Comparison of ENCODE assay signal across 13 mouse cellular contexts in genomic region chr1:74047311-74047710, GRCm38 (mm10).
DNase-seq lines count a peak whose midpoint lies in the region; ATAC-seq and TF ChIP-seq lines count a peak whose summit lies in the region.
"Had no signal": no experiment of that assay in that cellular context is flagged by ENCODE, and none has a peak within 500 bp of the region (broad histone marks: within the 10 kb centered on the region; RNA-seq: fewer than 3 reads in every experiment).

No protein-coding gene starts in this region.

- H3K4me3 ChIP-seq in intestine, embryonic 16.5 days (ENCODE audit: low read length), result no peak overlapping the region
- no peak overlapping the region for H3K4me3 ChIP-seq in intestine, embryonic 15.5 days (replicated peaks)
- no peak overlapping the region for H3K4me3 ChIP-seq in heart, embryonic 16.5 days (ENCODE audit: low read length)
- H3K4me3 ChIP-seq in stomach, postnatal 0 days (ENCODE audit: low read depth, low read length), result no peak overlapping the region
- H3K4me3 ChIP-seq: megakaryocyte, embryonic 14.5 days; stomach, embryonic 15.5 days had no signal

- intact Hi-C loops in gastrocnemius, postnatal 36 days (cut with DNase I), result no loop called here

- no peak overlapping the region for H3K9ac ChIP-seq in intestine, embryonic 16.5 days (ENCODE audit: low read depth, low read length)
- no peak overlapping the region for H3K9ac ChIP-seq in intestine, embryonic 15.5 days
- no peak overlapping the region for H3K9ac ChIP-seq in heart, embryonic 16.5 days (ENCODE audit: low read length)
- H3K9ac ChIP-seq in stomach, postnatal 0 days (ENCODE audit: low read length), result 0 out of 2 replicates have a peak overlapping the region, but pooled peaks have one; percentile 9
- H3K9ac ChIP-seq: stomach, embryonic 15.5 days had no signal

- ATAC-seq in intestine, embryonic 16.5 days, result no peak
- ATAC-seq in intestine, embryonic 15.5 days, result no peak
- no peak for ATAC-seq in heart, embryonic 16.5 days (replicated peaks; ENCODE audit: extremely low read depth, insufficient read depth, low FRiP score)
- no peak for ATAC-seq in stomach, postnatal 0 days (ENCODE audit: low FRiP score, low TSS enrichment)
- ATAC-seq: forebrain, embryonic 14.5 days; hindbrain, postnatal 0 days had no signal

- DNase-seq in kidney, postnatal 14 days, result peak; percentile 94
- no peak for DNase-seq in stomach, postnatal 0 days (ENCODE audit: low spot score)
- DNase-seq in embryo, embryonic 10.5 days (ENCODE audit: low spot score), result no peak
- DNase-seq in gastrocnemius, postnatal 36 days, result no peak
- DNase-seq: adrenal gland, postnatal 25 days; cerebellum, adult 8-10 months had no signal

- no peaks in the 10 kb centered on the region for H3K9me3 ChIP-seq in intestine, embryonic 16.5 days (ENCODE audit: control insufficient read depth, low read length)
- H3K9me3 ChIP-seq in intestine, embryonic 15.5 days, result no peaks in the 10 kb centered on the region
- H3K9me3 ChIP-seq in heart, embryonic 16.5 days (replicated peaks; ENCODE audit: control insufficient read depth, low read length), result no peaks in the 10 kb centered on the region
- no peaks in the 10 kb centered on the region for H3K9me3 ChIP-seq in stomach, postnatal 0 days (ENCODE audit: control insufficient read depth, low read length)
- H3K9me3 ChIP-seq: megakaryocyte, embryonic 14.5 days; stomach, embryonic 15.5 days had no signal

- peaks cover 25% of the 10 kb centered on the region for H3K4me1 ChIP-seq in intestine, embryonic 16.5 days (ENCODE audit: control insufficient read depth, insufficient read depth, low read length)
- H3K4me1 ChIP-seq in intestine, embryonic 15.5 days (replicated peaks), result peaks cover 18% of the 10 kb centered on the region
- peaks cover 67% of the 10 kb centered on the region for H3K4me1 ChIP-seq in heart, embryonic 16.5 days (ENCODE audit: control insufficient read depth, insufficient read depth, low read length)
- H3K4me1 ChIP-seq in stomach, postnatal 0 days (replicated peaks; ENCODE audit: control insufficient read depth, insufficient read depth), result peaks cover 16% of the 10 kb centered on the region

- TF ChIP-seq EP300 in stomach, postnatal 0 days (optimal IDR thresholded peaks at IDR 0.05), result no peak

- no peak overlapping the region for H3K4me2 ChIP-seq in intestine, embryonic 16.5 days (ENCODE audit: low read depth, low read length)
- no peak overlapping the region for H3K4me2 ChIP-seq in intestine, embryonic 15.5 days (replicated peaks)
- no peak overlapping the region for H3K4me2 ChIP-seq in heart, embryonic 16.5 days (ENCODE audit: low read depth, low read length)
- H3K4me2 ChIP-seq in stomach, postnatal 0 days (replicated peaks; ENCODE audit: low read depth), result no peak overlapping the region
- H3K4me2 ChIP-seq: stomach, embryonic 15.5 days had no signal

- TF ChIP-seq CTCF in stomach, postnatal 0 days (IDR thresholded peaks at IDR 0.05; ENCODE audit: low read depth), result no peak

- H3K36me3 ChIP-seq in intestine, embryonic 16.5 days (ENCODE audit: control insufficient read depth, insufficient read depth, low read length), result no peaks in the 10 kb centered on the region
- no peaks in the 10 kb centered on the region for H3K36me3 ChIP-seq in intestine, embryonic 15.5 days
- H3K36me3 ChIP-seq in heart, embryonic 16.5 days (ENCODE audit: control insufficient read depth, insufficient read depth), result no peaks in the 10 kb centered on the region
- H3K36me3 ChIP-seq in stomach, postnatal 0 days (ENCODE audit: control insufficient read depth, insufficient read depth, low read length), result no peaks in the 10 kb centered on the region
- H3K36me3 ChIP-seq: stomach, embryonic 15.5 days had no signal

- no peaks in the 10 kb centered on the region for H3K27me3 ChIP-seq in intestine, embryonic 16.5 days (replicated peaks; ENCODE audit: control insufficient read depth, insufficient read depth, low read length)
- no peaks in the 10 kb centered on the region for H3K27me3 ChIP-seq in intestine, embryonic 15.5 days (replicated peaks)
- no peaks in the 10 kb centered on the region for H3K27me3 ChIP-seq in heart, embryonic 16.5 days (ENCODE audit: control insufficient read depth, insufficient read depth, low read length)
- H3K27me3 ChIP-seq in stomach, postnatal 0 days (ENCODE audit: control insufficient read depth, insufficient read depth, low read length), result no peaks in the 10 kb centered on the region
- H3K27me3 ChIP-seq: stomach, embryonic 15.5 days had no signal

- 36% methylated on average over 2 of the region's 2 CpGs for WGBS in intestine, embryonic 16.5 days
- 35% methylated on average over 2 of the region's 2 CpGs for WGBS in intestine, embryonic 15.5 days
- 39% methylated on average over 2 of the region's 2 CpGs for WGBS in heart, embryonic 16.5 days
- 37% methylated on average over 2 of the region's 2 CpGs for WGBS in stomach, postnatal 0 days

- 0 out of 2 replicates have a peak overlapping the region, but pooled peaks have one; percentile 47 for H3K27ac ChIP-seq in intestine, embryonic 16.5 days (ENCODE audit: low read length)
- H3K27ac ChIP-seq in intestine, embryonic 15.5 days, result no peak overlapping the region
- peak overlapping the region; percentile 69 for H3K27ac ChIP-seq in heart, embryonic 16.5 days (ENCODE audit: low read length)
- H3K27ac ChIP-seq in stomach, postnatal 0 days (replicated peaks), result peak overlapping the region; percentile 73; the same call in 1 of the 2 replicates
- H3K27ac ChIP-seq: hindbrain, postnatal 0 days; stomach, embryonic 15.5 days had no signal
